Mouse (Mus musculus): ENCODE measurements around the gene Dcakd.
"Not testable (repeated sequence)": the region's sequence is repeated elsewhere in the genome, so short reads cannot be mapped to it uniquely, and the experiment has no call there.

- TF ChIP-seq HCFC1 (IDR thresholded peaks at IDR 0.05; ENCODE audit: borderline replicate concordance, insufficient read depth, low read length); ZNF384 (IDR thresholded peaks at IDR 0.05; ENCODE audit: low read depth, low read length): not testable (repeated sequence)
- peak; percentile 20; the same call in 1 of the 2 replicates for TF ChIP-seq ZC3H11A (IDR thresholded peaks at IDR 0.05; ENCODE audit: borderline replicate concordance, low read depth, low read length)
These were observed 52.2 kb downstream of the Dcakd start for GRCm38 (mm10) chr11:102975966-102976365.

Data from ES-E14 (cell line).